Mouse (Mus musculus) stomach, postnatal 0 days (tissue): ENCODE data around the gene Pls3. TPM values are rescaled to one million over a fixed set of nuclear protein-coding genes. Genes with fewer than 3 reads are reported as not detected.

Experiments
- ATAC-seq: fragments of 200-750 bp; cut with Nextera tagmentation; 2 replicates; pipeline ENCODE4 v1.8.0; 2017; ENCODE audit not compliant: low FRiP score, low TSS enrichment
- DNase-seq: peaks from one replicate; pipeline ENCODE4 v3.0.0-alpha.2; 2016; ENCODE audit warnings: low spot score
- H3K27ac ChIP-seq: fragments of 300-500 bp; sonication (generic); replicated peaks from 2 replicates; pipeline ENCODE4 v1.5.1; 2014; ENCODE audit warnings: mild to moderate bottlenecking, control low read depth
- H3K27me3 ChIP-seq: fragments of 300-500 bp; sonication (generic); 2 replicates; pipeline ENCODE4 v1.6.1; 2014; ENCODE audit warnings: low read length; ENCODE audit not compliant: control insufficient read depth, insufficient read depth
- H3K36me3 ChIP-seq: fragments of 300-500 bp; sonication (generic); 2 replicates; pipeline ENCODE4 v1.6.1; 2014; ENCODE audit warnings: low read length, mixed read lengths; ENCODE audit not compliant: control insufficient read depth, insufficient read depth
- H3K4me1 ChIP-seq: fragments of 300-500 bp; sonication (generic); replicated peaks from 2 replicates; pipeline ENCODE4 v1.6.1; 2014; ENCODE audit warnings: antibody characterized with exemption; ENCODE audit not compliant: control insufficient read depth, insufficient read depth
- H3K4me2 ChIP-seq: fragments of 300-500 bp; sonication (generic); replicated peaks from 2 replicates; pipeline ENCODE4 v1.6.1; 2014; ENCODE audit warnings: low read depth, mild to moderate bottlenecking, control low read depth, moderate library complexity
- H3K4me3 ChIP-seq: fragments of 300-500 bp; sonication (generic); 2 replicates; pipeline ENCODE4 v1.5.1; 2014; ENCODE audit warnings: low read depth, low read length, control low read depth
- H3K9ac ChIP-seq: fragments of 300-500 bp; sonication (generic); 2 replicates; pipeline ENCODE4 v1.6.1; 2014; ENCODE audit warnings: mild to moderate bottlenecking, low read length, control low read depth, mixed read lengths
- H3K9me3 ChIP-seq: fragments of 300-500 bp; sonication (generic); 2 replicates; pipeline ENCODE4 v1.6.1; 2016; ENCODE audit warnings: low read length; ENCODE audit not compliant: control insufficient read depth
- CTCF ChIP-seq: IDR thresholded peaks from 2 replicates; pipeline ENCODE4 v1.5.1; 2016; ENCODE audit warnings: antibody characterized with exemption, low read depth, mild to moderate bottlenecking, moderate library complexity
- EP300 ChIP-seq: optimal IDR thresholded peaks from 2 replicates; pipeline ENCODE3; 2016; ENCODE audit warnings: antibody characterized with exemption
- WGBS: fragments of 180-500 bp; shearing (Covaris S2); extraction: QIAGEN DNeasy Blood & Tissue Kit; methylation state at CpG from one replicate; pipeline ENCODE4 v1.1.7; 2014; 5-methylcytosine and 5-hydroxymethylcytosine counted together
- polyA plus RNA-seq: library from polyadenylated mRNA; unstranded; fragments of >200 nt; fragmentation: Nextera tagmentation; extraction: Ambion mirVana; gene quantifications from 2 replicates; pipeline ENCODE4 v1.2.1, GENCODE M21; 2015

Gene Pls3
- polyA plus RNA-seq, 1 experiment from 2014 or later = 99.5 TPM

DNA sequence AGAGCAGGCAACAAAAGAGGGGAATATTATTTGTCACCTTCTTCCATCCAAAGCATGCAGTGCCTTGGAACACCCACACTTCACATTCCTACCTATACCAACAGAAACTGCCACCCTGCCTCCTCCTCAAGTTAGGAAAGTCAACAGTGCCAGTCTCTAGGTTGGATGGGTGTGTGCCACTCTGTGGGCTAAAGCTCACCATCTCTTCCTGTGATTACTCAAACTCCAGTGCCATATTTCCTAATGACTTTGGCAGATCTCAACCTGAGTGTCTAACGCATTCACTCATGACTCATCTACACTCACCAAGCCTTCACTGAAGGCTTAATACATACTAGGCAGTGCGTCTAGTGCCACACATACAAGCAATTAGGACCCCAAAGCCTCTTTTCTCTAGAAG is 40.7 kb downstream of the Pls3 start:
- 76% methylated on average over 2 of the region's 2 CpGs for WGBS
- Histone ChIP-seq H3K9ac (no peak overlapping the region), H3K4me3 (no peak overlapping the region), H3K27me3 (no peaks in the 10 kb centered on the region), H3K4me1 (no peaks in the 10 kb centered on the region), H3K9me3 (no peaks in the 10 kb centered on the region), H3K4me2 (no peak overlapping the region), H3K36me3 (no peaks in the 10 kb centered on the region), H3K27ac (no peak overlapping the region)
- no peak for ATAC-seq
- DNase-seq = no peak
- TF ChIP-seq EP300 = no peak
- TF ChIP-seq CTCF = no peak

- Histone ChIP-seq H3K4me1 (no peaks in the 10 kb centered on the region), H3K4me2 (no peak overlapping the region), H3K9ac (no peak overlapping the region), H3K4me3 (no peak overlapping the region), H3K27ac (no peak overlapping the region), H3K36me3 (no peaks in the 10 kb centered on the region), H3K9me3 (no peaks in the 10 kb centered on the region), H3K27me3 (no peaks in the 10 kb centered on the region)
- ATAC-seq (no peak), DNase-seq (no peak)
- TF ChIP-seq EP300 (no peak), CTCF (no peak)
- WGBS = 71% methylated on average over 11 of the region's 11 CpGs
These were observed 41.9 kb downstream of the Pls3 start for GRCm38 (mm10) chrX:75833006-75833641.

GRCm38 (mm10) chrX:75829867-75830255 is 45.1 kb downstream of the Pls3 start:
- Histone ChIP-seq H3K4me3 (no peak overlapping the region), H3K36me3 (no peaks in the 10 kb centered on the region), H3K27ac (no peak overlapping the region), H3K27me3 (no peaks in the 10 kb centered on the region), H3K4me2 (no peak overlapping the region), H3K9me3 (no peaks in the 10 kb centered on the region), H3K9ac (no peak overlapping the region), H3K4me1 (no peaks in the 10 kb centered on the region)
- DNase-seq (no peak), ATAC-seq (no peak)
- WGBS = 41% methylated on average over 2 of the region's 2 CpGs
- TF ChIP-seq CTCF = no peak
- TF ChIP-seq EP300 = no peak

DNA sequence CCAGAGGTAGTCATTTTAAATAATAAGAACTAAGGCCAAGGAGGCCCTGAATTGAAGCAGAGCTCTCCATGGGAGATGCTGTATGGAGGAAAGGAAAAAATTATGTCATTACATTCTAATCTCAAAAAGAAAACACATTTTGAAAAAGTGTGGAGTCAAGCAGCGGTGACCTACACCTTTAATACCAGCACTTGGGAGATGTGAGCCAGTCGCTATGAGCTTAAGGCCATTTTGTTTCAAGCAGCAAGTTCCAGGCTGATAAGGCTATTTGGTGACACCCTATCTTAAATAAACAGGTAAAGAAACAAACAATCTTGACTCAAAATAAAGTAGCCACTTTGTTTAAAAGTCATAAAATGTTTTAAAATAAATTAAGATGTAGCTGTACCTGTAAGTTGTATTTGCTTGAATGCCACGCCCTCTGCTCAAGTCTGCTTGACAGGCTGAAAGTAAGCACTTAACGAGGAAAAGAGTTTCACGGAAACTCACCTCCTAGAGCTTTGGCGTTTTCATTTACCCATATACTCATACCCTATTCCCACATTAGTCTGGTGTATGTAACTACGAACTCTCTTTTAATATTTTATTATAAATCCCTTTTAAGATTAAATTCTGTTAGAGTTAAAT is 45.6 kb downstream of the Pls3 start:
- TF ChIP-seq EP300 (no peak), CTCF (no peak)
- Histone ChIP-seq H3K27ac (no peak overlapping the region), H3K4me2 (no peak overlapping the region), H3K27me3 (no peaks in the 10 kb centered on the region), H3K9me3 (no peaks in the 10 kb centered on the region), H3K4me3 (no peak overlapping the region), H3K36me3 (no peaks in the 10 kb centered on the region), H3K9ac (no peak overlapping the region), H3K4me1 (no peaks in the 10 kb centered on the region)
- ATAC-seq = no peak
- no peak for DNase-seq
- 48% methylated on average over 7 of the region's 7 CpGs for WGBS

- ATAC-seq = no peak
- no peak for TF ChIP-seq CTCF
- TF ChIP-seq EP300 = no peak
These were observed 56.2 kb downstream of the Pls3 start for GRCm38 (mm10) chrX:75818647-75819271.

GRCm38 (mm10) chrX:75814958-75815357 is 60.0 kb downstream of the Pls3 start:
- WGBS = 80% methylated on average over 2 of the region's 2 CpGs
- peak; percentile 39 for TF ChIP-seq CTCF
- no peak for TF ChIP-seq EP300
- no peaks in the 10 kb centered on the region for H3K36me3 ChIP-seq
- DNase-seq (no peak), ATAC-seq (no peak)
- no peaks in the 10 kb centered on the region for H3K4me1 ChIP-seq
- no peaks in the 10 kb centered on the region for H3K9me3 ChIP-seq
- no peaks in the 10 kb centered on the region for H3K27me3 ChIP-seq
- no peak overlapping the region for H3K27ac ChIP-seq
- no peak overlapping the region for H3K4me2 ChIP-seq
- no peak overlapping the region for H3K9ac ChIP-seq
- no peak overlapping the region for H3K4me3 ChIP-seq

More at GRCm38 (mm10) chrX:75818647-75819271, 56.2 kb downstream of the Pls3 start:
- WGBS = 31% methylated on average over 1 of the region's 1 CpGs
- Histone ChIP-seq H3K4me1 (no peaks in the 10 kb centered on the region), H3K27ac (no peak overlapping the region), H3K9ac (no peak overlapping the region), H3K9me3 (no peaks in the 10 kb centered on the region), H3K27me3 (no peaks in the 10 kb centered on the region), H3K4me2 (no peak overlapping the region), H3K4me3 (no peak overlapping the region), H3K36me3 (no peaks in the 10 kb centered on the region)
- DNase-seq = no peak
